Mouse (Mus musculus): ENCODE measurements at regions not wholly inside any gene's neighbourhood (a gene's known extent, or its start where the extent isn't known, plus 50 kb on each side); places are given as distances from the start of the nearest gene placed in this dataset.
A peak's percentile ranks its signal among the peaks of the same experiment; 100 is the strongest.

DNA sequence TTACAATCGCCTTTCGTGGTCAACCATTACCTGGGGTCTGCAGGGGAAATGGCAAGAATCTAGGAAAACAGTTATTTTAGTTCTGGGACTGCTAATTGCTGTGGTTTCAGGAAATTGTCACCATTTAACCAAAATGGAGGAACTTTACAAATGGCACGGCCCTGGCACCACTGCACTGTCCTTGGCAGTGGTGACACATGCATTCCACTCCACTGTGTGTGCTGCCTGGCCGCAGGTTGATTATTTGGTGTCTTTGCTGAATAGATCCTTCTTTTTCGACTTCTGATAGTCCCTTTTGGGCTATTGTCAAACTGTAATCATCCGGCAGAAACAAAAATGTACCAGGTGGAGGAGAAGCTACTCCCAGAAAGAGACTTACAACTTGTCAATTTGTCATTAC, 241.4 kb upstream of the Rnaseh2b start:
- DNase-seq (ENCODE audit: low spot score in 2 of 2): peak in 1 of 2 experiments; percentile 10

DNA sequence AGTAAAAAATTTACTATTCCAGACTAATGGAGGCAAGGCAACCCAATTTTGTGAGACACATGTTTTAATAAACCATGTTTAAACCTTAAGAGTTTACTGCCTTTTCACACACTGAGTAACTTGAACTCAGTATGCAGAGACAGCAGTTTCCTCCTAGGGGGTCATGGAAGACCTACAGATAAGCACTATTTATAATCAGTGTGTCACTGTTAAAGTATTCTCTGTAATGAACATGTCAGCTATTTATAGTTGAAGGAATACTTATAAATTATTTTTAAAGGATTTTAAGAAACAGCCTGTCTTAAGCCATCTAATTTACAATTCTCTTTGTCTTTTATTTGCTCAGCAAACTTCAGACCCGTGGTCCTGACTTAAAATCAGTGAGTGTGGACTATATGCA, 240.5 kb upstream of the Rnaseh2b start:
- no peak for DNase-seq (ENCODE audit: low spot score in 2 of 2)

DNA sequence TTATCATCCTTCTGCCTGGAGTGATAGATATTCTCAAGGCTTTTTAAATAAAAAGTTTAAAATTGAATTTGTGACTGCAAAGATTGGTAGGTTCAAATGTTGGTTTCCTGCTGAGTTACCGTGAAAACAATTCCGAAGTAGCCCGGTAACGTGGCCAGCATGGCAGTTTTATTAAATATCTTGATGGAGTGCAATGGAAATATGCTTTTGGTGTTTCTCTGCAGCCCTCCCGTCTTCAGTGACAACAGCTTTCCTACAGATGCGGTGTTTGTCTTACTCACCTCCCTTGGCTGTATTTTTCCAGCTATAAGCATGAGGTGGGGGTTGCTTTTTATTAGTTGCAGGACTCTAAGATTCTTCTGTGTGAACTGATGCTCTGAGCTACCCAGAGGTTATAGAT, 239.4 kb upstream of the Rnaseh2b start:
- no peak for DNase-seq (ENCODE audit: low spot score in 2 of 2)

DNA sequence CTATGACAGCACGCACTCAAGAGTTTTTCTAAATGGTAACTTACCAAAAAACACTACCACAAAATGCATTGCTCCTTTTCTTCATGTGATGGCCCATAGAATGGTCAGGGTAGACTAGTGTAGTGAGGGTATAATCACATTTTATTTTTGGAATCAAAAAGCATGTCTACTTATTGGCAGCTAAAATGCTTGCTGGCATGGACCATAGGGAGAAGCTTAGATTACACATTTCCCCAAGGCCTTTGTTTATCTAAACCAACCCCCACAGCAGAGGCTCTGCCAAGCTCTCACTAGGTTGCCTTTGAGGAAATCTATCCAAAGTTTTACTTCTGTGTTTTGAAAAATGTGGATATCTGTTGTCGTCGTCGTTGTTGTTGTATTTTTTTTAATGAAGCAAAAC, 235.3 kb upstream of the Rnaseh2b start:
- DNase-seq (ENCODE audit: low spot score in 2 of 2): no peak

DNA sequence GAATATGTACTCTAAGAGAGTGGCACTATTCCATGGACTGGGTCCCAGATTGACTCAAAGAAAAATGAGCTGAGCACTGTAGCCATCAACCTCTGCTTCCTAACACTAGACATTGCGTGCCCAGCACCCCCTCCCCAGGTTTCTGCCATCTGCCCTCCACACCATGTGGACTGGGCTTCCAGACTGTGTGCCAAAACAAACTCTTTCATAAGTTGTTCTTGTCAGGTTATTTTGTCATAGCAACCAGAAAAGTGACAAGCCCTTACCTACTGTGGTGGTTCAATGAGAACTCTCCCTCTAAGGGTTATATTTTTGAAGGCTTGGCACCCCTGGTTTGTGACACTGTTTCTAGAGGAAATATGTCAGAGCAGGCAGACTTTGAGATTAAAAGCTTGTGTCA, 234.3 kb upstream of the Rnaseh2b start:
- DNase-seq (ENCODE audit: low spot score in 2 of 2): no peak

DNA sequence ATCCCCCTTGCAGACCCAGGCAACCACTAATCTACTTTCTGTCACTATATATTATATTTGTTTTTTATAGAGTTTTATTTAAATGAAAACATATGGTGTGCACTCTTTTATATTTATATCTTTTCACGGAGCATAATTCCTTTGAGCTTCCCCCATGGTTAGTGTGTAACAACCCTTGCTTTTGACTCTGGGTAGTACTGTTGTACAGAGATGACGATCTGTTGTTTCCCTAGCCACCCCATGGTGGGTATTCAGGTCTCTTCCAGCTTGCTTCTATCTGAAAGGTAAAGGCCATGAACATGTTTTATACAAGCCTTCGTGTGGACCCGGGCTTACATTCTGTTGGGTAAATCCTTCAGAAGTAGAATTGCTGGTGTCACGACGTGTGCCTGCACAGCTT, 221.2 kb upstream of the Rnaseh2b start:
- no peak for DNase-seq (ENCODE audit: low spot score in 2 of 2)

DNA sequence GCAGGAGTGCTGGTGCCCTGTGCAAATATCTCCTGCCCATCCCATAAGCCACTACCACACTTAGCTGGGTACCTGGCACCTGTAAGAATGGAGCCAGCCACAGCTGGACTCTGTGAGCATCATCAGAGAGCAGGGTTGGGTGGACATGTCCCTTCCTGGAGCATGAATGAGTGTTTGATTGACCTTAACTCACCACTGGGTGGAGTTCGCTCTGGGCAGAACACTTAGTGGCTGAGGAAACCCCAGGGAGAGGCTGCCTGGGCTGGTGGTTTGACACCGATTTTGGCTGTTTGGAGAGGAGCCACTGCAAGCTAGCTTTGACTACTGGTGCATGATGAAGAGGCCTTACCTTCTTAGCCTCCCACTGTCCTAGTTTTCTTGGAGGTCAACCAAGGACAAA, 208.3 kb upstream of the Rnaseh2b start:
- no peak for DNase-seq (ENCODE audit: low spot score in 2 of 2)

DNA sequence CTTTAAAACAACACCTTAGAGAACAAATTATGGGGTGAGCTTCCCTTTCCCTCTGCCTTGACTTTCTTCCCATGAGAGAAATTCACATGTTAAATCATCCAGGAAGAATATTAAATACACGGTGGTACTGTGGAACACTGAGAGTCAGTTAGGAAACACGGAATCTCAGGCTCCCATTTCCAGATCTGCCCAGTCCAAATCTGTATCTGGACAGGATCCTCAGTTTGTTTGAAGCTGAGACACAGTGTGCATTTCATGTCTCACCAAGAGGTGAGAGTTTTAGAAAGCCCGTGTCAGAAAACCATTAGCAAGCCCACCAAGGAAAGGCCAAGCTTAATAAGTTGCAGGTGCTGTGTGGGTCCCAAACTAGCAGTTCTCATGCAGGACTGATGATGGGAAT, 204.2 kb upstream of the Rnaseh2b start:
- DNase-seq (ENCODE audit: low spot score in 2 of 2): no peak

DNA sequence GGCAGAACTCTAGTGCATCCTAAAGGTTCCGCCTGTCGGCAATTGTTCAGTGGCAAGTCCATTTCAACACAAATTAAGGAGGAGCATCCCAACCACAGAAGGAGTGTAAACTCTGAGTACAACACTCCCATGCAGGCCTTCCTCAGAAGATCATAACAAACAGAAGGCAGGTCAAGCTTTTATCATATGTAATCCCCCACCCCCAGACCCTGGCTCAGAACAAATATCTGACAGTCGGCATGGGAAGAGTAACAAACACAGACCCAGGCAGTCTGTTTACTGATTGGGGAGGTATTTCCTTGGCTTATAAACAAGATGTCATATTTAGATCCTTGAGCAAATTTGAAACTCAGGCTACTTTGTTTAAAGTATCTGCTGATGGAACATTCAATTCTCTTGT, 174.9 kb upstream of the Rnaseh2b start:
- DNase-seq (ENCODE audit: low spot score in 2 of 2): no peak

DNA sequence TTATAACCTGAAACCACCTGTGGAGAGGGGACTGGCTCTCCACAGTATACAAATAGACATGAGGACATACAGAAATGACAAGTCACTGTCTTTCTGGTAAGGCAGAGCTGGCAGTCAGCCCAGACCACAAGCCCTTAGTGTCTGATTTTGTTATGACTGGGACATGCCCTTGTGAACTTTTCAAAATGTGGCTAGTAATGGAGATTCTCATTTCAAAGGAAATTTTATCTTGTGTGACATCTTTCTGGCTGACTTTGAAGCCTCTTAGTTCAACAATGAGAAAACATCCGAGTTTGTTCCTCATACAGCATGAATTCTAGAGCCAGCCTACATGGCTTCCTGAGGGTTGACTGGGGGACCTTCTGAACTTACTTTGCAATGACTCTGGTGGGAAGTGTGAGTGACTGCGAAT, 173.8 kb upstream of the Rnaseh2b start:
- DNase-seq (ENCODE audit: low spot score in 2 of 2): peak; percentile 20 to 29

DNA sequence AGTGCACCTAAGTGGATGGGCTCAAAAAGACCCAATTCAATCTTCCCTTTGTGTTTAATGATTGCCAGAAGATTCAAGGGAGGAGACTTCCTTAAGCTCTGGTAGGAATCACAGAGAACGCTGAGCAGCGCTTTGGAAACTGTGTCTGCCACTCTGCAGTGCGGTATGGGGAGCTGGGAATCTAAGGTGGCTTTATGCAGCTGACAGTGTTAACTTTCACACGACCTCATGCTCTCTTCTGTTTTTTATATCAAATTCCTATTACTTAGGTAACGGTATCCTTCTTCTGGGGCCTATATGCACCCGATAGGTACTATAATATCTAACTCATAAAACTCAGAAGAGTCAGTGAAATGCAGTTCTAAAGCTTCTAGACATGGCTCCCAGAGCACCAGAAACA, 163.5 kb upstream of the Rnaseh2b start:
- DNase-seq (ENCODE audit: low spot score in 2 of 2): no peak

DNA sequence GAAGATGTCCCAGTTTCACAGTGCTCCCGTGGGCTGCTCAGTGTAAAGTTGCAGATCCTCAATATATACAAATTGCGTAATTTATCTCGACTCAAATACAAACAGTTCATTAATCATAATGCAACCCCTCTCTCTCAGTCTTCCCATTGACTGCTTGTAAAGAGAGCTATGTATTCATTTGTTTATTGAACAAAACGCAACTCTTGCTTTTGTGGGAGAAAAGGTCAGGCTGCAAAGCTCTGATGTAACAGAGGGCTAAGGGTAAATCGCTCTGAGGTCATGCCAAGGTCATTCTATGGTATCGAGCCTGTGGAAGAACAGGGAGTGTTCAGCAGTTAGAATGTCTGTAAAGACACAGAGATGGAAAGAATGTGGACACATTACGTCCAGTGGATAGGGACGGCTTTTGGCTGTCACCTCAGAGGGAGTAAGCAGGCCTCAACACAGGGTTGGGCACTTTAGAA, 160.0 kb upstream of the Rnaseh2b start:
- DNase-seq (ENCODE audit: low spot score in 2 of 2): no peak

DNA sequence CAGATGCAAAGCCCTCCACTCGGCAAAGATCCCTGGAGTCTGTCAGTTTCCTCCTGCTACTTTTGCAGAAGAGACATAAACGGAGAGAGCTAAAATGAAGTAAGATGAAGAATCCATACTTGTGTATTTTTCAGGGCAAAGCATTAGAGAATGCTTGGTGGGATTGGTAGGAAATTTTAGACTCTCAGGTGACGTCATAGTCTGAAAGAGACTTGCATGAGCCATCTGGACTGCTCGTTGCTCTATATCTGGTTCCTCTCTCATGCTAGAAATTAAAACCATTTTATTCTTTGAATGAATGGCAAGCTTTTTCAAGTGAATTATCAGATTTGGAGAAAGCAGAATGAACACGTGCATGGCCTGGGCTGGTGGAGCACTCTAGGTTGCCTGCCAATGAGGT, 154.4 kb upstream of the Rnaseh2b start:
- DNase-seq (ENCODE audit: low spot score in 2 of 2): no peak

DNA sequence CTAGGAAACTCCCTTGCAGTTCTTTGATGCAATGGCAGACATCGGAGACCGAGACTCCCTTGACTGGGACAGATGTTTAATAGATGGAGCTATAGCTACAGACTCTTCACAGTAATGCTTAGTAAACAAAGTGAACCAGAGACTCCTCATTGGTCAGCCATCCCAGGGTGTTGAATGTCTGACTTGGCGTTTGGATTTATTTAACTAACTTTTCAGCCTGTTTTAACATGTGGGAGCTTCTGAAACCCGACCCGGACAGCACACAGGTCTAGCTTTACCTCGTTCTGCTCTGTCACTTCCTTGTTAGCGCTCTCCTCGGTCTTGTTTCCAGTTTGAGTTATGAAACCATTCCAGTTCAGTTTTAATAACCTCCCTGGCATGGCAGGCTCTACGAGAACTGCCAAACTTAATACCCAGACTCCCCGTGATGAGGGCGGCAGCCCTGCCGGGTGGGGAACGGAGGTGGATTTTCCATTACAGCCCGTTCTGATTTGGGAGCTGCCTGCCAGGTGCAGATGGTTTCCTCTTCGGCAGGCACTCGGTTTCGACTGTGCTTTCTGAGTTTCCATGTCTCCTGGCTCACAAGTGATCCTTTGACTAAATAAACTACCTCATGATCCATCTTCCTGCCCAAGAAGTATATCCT, 147.9 kb upstream of the Rnaseh2b start:
- DNase-seq (ENCODE audit: low spot score in 2 of 2): no peak

DNA sequence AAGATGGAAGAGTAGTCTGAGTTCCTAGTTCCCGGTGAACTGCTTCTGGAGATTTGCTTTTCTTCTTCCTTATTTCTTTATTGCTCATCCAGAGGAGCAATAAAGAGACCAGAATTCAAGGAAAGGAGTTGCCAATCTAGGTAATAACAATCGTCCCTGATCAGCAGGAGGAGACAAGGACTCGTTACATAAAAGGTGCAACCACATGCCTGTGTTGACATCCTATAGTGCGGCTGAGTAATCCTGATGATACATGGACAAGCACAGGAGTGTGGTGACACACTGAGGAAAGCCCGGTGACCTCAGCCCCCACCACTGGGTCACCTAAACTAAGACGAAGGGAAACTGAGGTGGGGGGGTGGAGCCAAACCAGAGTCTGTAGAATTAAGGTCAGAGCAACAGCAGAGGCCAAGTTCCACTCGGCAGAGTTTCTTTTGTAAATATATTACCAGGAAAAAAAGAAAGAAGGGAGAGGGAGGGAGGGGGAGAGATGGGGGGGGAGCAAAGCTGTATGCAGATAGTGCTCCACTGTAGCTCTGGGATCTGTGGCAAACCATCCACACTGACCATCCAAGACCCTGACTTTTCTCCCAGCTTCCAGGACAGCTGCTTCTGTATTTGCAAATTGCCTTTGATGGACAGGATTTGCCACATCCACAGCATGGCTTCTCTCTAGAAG, 135.2 kb upstream of the Rnaseh2b start:
- DNase-seq (ENCODE audit: low spot score in 2 of 2): no peak

DNA sequence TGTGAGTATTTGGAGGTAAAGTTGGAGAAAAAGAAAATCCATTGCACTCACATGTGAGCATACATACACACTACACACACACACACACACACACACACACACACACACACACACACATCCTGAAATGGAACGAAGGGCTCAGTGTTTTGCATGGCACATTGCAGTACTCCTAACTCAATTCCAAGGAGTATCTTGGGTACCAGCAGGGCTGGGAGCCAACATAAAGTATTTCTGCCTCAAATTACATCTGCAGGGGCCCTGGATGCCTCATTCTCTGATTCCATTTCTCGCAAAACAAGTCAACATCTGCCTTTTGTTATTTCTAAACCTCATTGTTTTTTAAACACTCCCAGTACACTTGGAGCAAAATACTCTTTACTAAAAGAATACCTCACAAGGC, 132.7 kb upstream of the Rnaseh2b start:
- no peak for DNase-seq (ENCODE audit: low spot score in 2 of 2)

DNA sequence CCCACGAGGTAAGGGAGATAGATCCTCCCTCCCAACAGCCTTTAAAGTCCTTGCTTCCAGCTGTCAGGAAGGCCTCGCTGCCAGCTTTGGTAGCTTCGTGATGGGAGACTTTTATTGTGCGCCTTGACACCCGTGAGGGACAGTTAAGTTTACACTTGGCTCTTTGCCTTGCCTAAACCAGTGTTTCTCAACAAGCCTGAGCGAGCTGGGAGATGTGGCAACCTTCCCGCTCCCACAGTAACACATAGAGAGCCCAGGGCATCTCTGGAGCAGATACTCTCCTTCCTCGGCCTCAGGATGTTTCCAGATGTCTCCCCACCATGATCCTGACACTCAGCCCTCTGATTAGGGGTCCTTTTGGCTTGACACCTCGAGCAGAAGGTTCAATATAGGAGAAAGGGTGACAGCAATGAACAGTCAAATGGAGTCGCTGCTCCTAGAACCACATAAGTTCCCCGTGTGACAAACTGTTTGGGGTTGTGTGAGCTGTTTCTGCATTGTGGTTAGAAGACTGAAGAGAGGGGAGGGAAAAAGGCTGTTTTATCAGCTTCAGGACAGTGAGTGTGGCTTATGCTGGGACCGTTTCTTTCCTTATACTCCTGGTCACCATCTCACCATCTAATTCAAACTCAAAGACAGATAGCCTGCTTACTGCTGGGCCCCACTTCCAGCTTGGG, 129.1 kb upstream of the Rnaseh2b start:
- DNase-seq (ENCODE audit: low spot score in 2 of 2): no peak

DNA sequence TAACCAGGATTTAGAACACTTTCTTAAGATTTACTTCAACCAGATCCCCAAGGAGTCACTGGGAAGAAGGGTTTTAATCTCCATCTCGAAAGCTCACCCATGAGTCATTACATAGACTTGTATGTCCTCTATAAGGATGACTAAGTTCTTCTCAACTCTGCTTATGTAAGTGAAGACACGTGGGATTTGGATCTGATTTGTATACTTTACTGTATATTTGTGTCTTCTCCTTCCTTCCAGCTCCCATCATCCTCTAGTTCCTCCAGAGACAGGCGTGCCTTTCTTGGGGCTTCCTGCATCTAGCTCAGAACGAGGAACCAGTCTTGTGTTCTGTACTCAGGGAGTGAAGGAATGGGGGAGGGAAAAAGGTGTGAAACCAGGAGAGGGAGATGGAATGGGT, 127.5 kb upstream of the Rnaseh2b start:
- DNase-seq (ENCODE audit: low spot score in 2 of 2): no peak

DNA sequence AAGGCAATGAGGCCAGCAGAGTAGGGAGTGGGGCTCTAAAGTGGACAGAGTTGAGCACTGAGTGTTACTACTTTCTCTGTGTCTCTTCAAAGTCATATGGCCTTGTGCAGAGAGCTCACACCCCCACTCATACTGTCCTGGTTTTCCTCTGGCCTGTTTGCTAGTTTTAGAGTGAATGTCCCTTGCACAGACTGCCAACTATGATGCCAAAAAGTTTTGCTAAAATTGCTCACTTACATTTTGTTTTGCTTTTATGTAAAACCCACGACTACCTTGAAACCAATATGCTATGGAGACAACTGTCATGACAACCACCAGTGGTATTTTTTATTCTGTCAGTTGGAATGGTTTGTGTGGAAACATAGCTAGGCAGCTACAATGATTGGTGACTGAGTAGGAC, 126.4 kb upstream of the Rnaseh2b start:
- DNase-seq (ENCODE audit: low spot score in 2 of 2): no peak

DNA sequence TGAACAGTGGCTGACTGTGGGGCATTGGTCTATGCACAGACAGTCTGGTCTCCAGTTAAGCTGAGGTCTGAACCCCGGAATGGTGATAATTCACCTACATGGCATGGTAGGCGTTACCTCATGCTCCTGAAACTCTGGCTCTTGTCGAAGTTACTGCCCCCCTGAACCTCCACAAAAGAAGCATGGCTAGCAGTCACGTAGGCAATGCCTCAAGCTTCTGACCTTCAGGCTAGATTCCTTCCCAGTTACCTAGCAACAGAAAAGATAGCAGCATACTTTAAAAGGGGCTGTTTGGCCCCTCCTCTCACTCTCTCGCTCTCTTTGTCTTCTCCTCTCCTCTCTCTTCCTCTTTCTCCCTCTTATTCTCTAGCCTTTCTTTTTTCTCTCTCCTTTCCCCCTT, 125.8 kb upstream of the Rnaseh2b start:
- DNase-seq (ENCODE audit: low spot score in 2 of 2): no peak

DNA sequence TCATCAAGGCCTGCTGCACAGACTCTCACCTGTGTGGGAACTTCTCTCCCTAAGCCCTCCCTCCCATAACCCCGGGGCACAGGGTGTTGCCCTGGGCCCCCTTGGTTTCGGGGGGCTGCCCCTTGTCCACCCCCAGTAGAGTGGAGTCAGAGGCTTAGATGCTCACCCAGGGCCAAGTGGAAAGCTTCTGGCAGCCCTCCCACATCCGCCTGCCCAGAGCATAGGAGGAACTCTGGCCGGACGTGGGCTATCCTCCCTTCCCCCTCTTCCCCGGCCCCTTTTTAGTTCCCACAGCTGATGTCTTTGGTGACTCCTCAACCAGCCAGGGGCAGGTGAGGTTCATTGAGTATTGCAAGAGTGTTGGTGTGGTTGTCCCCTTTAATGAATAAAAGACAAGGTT, 125.3 kb upstream of the Rnaseh2b start:
- no peak for DNase-seq (ENCODE audit: low spot score in 2 of 2)

DNA sequence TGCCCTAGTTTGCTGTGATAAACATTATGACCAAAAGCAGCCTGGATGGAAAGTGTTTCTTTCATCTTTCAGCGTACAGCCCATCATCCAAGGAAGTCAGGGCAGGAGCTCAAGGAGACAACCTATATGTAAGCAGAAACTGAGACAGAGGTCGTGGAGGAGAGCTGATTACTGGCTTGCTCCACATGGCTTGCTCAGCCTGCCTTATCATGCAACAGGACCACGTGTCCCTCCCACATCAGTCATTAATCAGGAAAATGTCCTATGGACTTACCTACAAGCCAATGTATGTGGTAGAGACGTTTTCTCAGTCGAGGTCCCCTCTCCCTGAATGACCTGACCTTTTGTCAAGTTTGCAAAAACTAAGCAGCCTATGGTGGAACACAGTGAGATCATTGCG, 123.7 kb upstream of the Rnaseh2b start:
- DNase-seq (ENCODE audit: low spot score in 2 of 2): no peak

DNA sequence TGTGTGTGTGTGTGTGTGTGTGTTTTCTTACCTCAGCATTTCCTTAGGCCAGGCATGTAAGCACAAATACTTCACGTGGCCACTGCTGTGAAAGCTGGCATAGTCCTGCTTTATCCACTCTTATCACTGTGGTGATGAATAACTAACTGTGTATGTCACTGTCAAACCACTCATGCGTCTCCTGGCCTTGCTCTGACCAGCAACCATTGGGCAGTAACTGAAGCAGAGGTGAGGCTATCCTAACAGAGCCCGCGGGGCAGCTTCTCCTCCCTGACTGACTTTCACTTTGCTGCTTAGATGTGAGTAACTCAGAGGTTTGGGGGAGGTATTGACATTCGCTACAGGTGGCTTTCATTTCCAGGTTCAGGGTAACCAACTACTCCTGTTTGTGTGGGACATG, 122.0 kb upstream of the Rnaseh2b start:
- DNase-seq (ENCODE audit: low spot score in 2 of 2): peak in 1 of 2 experiments; percentile 14

Measured in adrenal gland, adult 18-20 months (tissue).